Mouse (Mus musculus) spleen, adult 2 months (tissue): ENCODE data around the gene Eif5a2. TPM values are rescaled to one million over a fixed set of nuclear protein-coding genes. Genes with fewer than 3 reads are reported as not detected.
A peak's percentile ranks its signal among the peaks of the same experiment; 100 is the strongest.

Experiments
- DNase-seq, 2 experiments: peaks; one replicate each; pipeline versions ENCODE4 v3.0.0 to v3.0.0-alpha.2; 2012 to 2021; ENCODE audit warnings: low spot score in 2 of 2, low read depth in 1 of 2
- H3K27ac ChIP-seq: fragments of 200-500 bp; 2 replicates; pipeline ENCODE4 v1.5.1; 2012; ENCODE audit warnings: low read length, inconsistent platforms; ENCODE audit not compliant: insufficient read depth
- H3K27me3 ChIP-seq: fragments of 200-500 bp; 2 replicates; pipeline ENCODE4 v1.6.1; 2012; ENCODE audit warnings: mild to moderate bottlenecking, moderate library complexity, low read length, inconsistent platforms; ENCODE audit not compliant: control insufficient read depth, insufficient read depth
- H3K36me3 ChIP-seq: fragments of 200-500 bp; 2 replicates; pipeline ENCODE4 v1.6.1; 2012; ENCODE audit warnings: mild to moderate bottlenecking, low read length, inconsistent platforms; ENCODE audit not compliant: control insufficient read depth, insufficient read depth
- H3K4me1 ChIP-seq: fragments of 200-500 bp; 2 replicates; pipeline ENCODE4 v1.6.1; 2011; ENCODE audit warnings: inconsistent platforms; ENCODE audit not compliant: control insufficient read depth, insufficient read depth, insufficient read length
- H3K4me3 ChIP-seq: fragments of 200-500 bp; 2 replicates; pipeline ENCODE4 v1.5.1; 2011; ENCODE audit warnings: mild to moderate bottlenecking, inconsistent platforms; ENCODE audit not compliant: insufficient read depth, insufficient read length; ENCODE audit errors: extremely low read depth
- CTCF ChIP-seq: fragments of 200-500 bp; IDR thresholded peaks from 2 replicates; pipeline ENCODE4 v1.5.1; 2011; ENCODE audit warnings: mild to moderate bottlenecking, inconsistent platforms; ENCODE audit not compliant: insufficient read depth, insufficient read length, insufficient replicate concordance; ENCODE audit errors: extremely low read depth
- POLR2A ChIP-seq: fragments of 200-500 bp; IDR thresholded peaks from 2 replicates; pipeline ENCODE4 v1.6.1; 2011; ENCODE audit warnings: low read depth, low read length, inconsistent platforms
- WGBS: fragments of 180-500 bp; shearing (Covaris S2); methylation state at CpG from one replicate; pipeline ENCODE4 v1.1.7; 2018; 5-methylcytosine and 5-hydroxymethylcytosine counted together
- polyA plus RNA-seq: library from polyadenylated mRNA; depleted of rRNA; stranded (reverse); fragments of >200 nt; gene quantifications from 2 replicates; pipeline ENCODE4 v1.2.3, GENCODE M21; 2012

Gene Eif5a2
- polyA plus RNA-seq, 1 experiment, result 0.69 TPM

DNA sequence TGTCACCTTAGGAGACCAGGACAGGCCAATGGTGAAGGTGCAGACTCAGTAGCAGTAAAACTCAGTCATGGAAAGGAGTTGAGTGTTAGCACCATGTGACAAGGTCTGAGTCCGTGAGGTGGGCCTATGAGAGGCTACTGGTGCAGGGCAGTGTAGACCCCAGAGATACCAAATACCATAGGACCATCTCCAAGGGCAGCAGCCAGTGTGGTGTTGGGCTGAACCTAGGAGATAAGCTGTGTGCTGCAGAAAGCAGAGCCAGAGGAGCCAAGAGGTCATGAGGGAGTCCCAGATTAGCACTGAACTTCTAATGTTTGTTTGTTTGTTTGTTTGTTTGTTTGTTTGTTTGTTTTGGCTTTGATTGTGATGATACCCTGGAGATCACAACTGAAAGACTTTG, 4.6 kb upstream of the Eif5a2 start:
- DNase-seq, result no peak
- H3K36me3 ChIP-seq, result no peaks in the 10 kb centered on the region
- no peak overlapping the region for H3K4me3 ChIP-seq
- 69% methylated on average over 1 of the region's 1 CpGs for WGBS
- H3K27ac ChIP-seq, result peak overlapping the region; percentile 13; the same call in 1 of the 2 replicates
- TF ChIP-seq POLR2A (no peak), CTCF (no peak)
- H3K27me3 ChIP-seq, result peaks cover 3% of the 10 kb centered on the region
- H3K4me1 ChIP-seq, result peaks cover 6% of the 10 kb centered on the region

DNA sequence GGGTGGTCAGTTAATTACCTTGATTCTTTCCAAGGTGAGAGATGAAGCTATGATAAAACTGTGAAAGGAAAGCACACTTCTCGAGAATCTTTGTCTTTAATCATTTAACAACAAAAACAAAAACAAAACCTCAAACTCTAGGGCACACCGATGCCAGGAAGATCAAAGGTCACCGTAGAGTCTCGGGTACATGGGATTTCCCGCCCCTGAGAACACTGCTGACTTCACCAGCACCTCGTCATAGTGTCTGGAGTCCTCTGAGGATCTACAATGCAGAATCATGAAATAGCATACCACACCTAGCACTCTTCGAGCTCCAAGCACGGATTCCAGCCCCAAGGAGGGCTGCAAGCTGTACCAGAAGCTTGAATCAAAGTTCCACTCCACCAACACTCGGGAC, 565 bp upstream of the Eif5a2 start:
- 75% methylated on average over 9 of the region's 9 CpGs for WGBS
- peaks cover 11% of the 10 kb centered on the region for H3K4me1 ChIP-seq
- no peak overlapping the region for H3K27ac ChIP-seq
- TF ChIP-seq CTCF (no peak), POLR2A (no peak)
- H3K27me3 ChIP-seq, result peaks cover 6% of the 10 kb centered on the region
- no peaks in the 10 kb centered on the region for H3K36me3 ChIP-seq
- no peak for DNase-seq
- H3K4me3 ChIP-seq, result no peak overlapping the region

DNA sequence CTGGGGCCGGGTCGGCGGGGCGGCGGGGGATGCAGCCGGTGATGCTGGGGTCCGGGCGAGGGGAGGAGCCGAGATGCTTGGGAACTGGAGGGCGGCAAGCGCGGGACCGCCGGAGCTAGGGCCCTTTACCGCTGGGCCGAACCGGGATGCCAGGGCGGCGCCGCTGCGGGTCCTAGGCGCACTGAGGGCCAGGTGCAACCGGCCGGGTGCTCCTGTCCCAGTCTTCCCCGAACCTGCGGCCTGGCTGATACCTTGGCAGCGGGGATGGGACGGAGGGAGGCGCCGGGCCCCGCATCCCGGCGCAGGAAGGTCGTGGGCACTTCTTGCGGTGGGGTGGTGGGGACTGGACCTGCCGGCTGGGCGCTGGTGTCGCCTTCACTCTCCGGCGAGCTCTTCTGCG, 346 bp downstream of the Eif5a2 start:
- H3K27ac ChIP-seq, result no peak overlapping the region
- H3K4me1 ChIP-seq, result peaks cover 11% of the 10 kb centered on the region
- H3K27me3 ChIP-seq, result peaks cover 6% of the 10 kb centered on the region
- no peak for DNase-seq
- H3K4me3 ChIP-seq, result peak overlapping the region; percentile 72
- WGBS, result 2% methylated on average over 37 of the region's 41 CpGs
- TF ChIP-seq CTCF (no peak), POLR2A (no peak)
- H3K36me3 ChIP-seq, result no peaks in the 10 kb centered on the region

GRCm38 (mm10) chr3:28781848-28782247, 772 bp downstream of the Eif5a2 start:
- TF ChIP-seq POLR2A, result no peak
- TF ChIP-seq CTCF, result no peak
- whole genome bisulfite sequencing, result 48% methylated on average over 14 of the region's 14 CpGs
- Histone ChIP-seq H3K4me3 (peak overlapping the region; percentile 72), H3K4me1 (peaks cover 11% of the 10 kb centered on the region), H3K36me3 (no peaks in the 10 kb centered on the region), H3K27me3 (peaks cover 6% of the 10 kb centered on the region), H3K27ac (no peak overlapping the region)
- DNase-seq, result no peak

DNA sequence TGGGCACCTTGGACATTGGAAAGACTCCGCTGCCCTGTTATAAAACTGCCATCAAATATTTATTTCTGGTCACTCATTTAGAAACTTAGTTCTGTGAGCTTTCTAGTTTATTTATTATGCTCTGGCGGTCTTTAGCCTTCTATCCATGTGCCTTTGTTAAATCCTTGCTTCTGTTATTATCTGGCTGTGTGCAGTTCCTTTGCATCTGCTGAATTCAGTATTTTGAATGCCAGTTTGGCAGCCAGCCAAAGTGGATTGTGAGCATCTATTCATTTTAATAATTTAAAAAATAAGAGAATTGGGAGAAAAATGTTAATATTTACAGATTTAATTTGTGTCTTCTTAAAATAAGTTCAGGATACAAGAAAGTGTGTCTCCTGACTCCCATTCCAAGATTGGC, 3.1 kb downstream of the Eif5a2 start:
- H3K4me3 ChIP-seq, result no peak overlapping the region
- H3K27ac ChIP-seq, result no peak overlapping the region
- peaks cover 11% of the 10 kb centered on the region for H3K4me1 ChIP-seq
- TF ChIP-seq CTCF (no peak), POLR2A (no peak)
- no peaks in the 10 kb centered on the region for H3K36me3 ChIP-seq
- DNase-seq, result no peak
- H3K27me3 ChIP-seq, result peaks cover 6% of the 10 kb centered on the region
- WGBS, result 91% methylated on average over 2 of the region's 2 CpGs

- Histone ChIP-seq H3K27ac (no peak overlapping the region), H3K36me3 (no peaks in the 10 kb centered on the region), H3K27me3 (no peaks in the 10 kb centered on the region), H3K4me3 (no peak overlapping the region), H3K4me1 (no peaks in the 10 kb centered on the region)
- WGBS, result 84% methylated on average over 7 of the region's 7 CpGs
- TF ChIP-seq POLR2A (no peak), CTCF (no peak)
- DNase-seq, result no peak
Observed at GRCm38 (mm10) chr3:28794835-28795234, 13.8 kb downstream of the Eif5a2 start.

- peaks cover 7% of the 10 kb centered on the region for H3K36me3 ChIP-seq
- peak; percentile 95 to 99 for DNase-seq
- H3K4me1 ChIP-seq, result no peaks in the 10 kb centered on the region
- H3K27me3 ChIP-seq, result no peaks in the 10 kb centered on the region
- H3K27ac ChIP-seq, result peak within 1 kb of the TSS; percentile 89
- H3K4me3 ChIP-seq, result peak within 1 kb of the TSS; percentile 95
- under 1% methylated on average over 72 of the region's 72 CpGs for WGBS
- TF ChIP-seq POLR2A (peak; percentile 92), CTCF (no peak)
Observed at GRCm38 (mm10) chr3:28805301-28806097, 24.4 kb downstream of the Eif5a2 start, which contains the start of gene Rpl22l1. Gene Rpl22l1 (plus strand): TSS chr3:28805436.
